Mouse (Mus musculus) liver, embryonic 15.5 days (tissue): ENCODE measurements around the gene Gm28035. TPM values are rescaled to one million over a fixed set of nuclear protein-coding genes. Genes with fewer than 3 reads are reported as not detected.

Experiments
- ATAC-seq: fragments of 200-750 bp; cut with Nextera tagmentation; 2 replicates; pipeline ENCODE4 v1.8.0; 2017; ENCODE audit warnings: moderate number of reproducible peaks, mild to moderate bottlenecking, moderate library complexity; ENCODE audit not compliant: insufficient read depth
- H3K27ac ChIP-seq: fragments of 300-500 bp; sonication (generic); replicated peaks from 2 replicates; pipeline ENCODE4 v1.5.1; 2015; ENCODE audit warnings: mild to moderate bottlenecking, inconsistent platforms
- H3K27me3 ChIP-seq: fragments of 300-500 bp; sonication (generic); 2 replicates; pipeline ENCODE4 v1.6.1; 2015; ENCODE audit warnings: mild to moderate bottlenecking, inconsistent platforms
- H3K36me3 ChIP-seq: fragments of 300-500 bp; sonication (generic); replicated peaks from 2 replicates; pipeline ENCODE4 v1.6.1; 2015; ENCODE audit warnings: moderate library complexity, mild to moderate bottlenecking, inconsistent platforms
- H3K4me1 ChIP-seq: fragments of 300-500 bp; sonication (generic); replicated peaks from 2 replicates; pipeline ENCODE4 v1.6.1; 2015; ENCODE audit warnings: inconsistent platforms
- H3K4me2 ChIP-seq: fragments of 300-500 bp; sonication (generic); 2 replicates; pipeline ENCODE4 v1.6.1; 2015; ENCODE audit warnings: moderate library complexity, mild to moderate bottlenecking, inconsistent platforms
- H3K4me3 ChIP-seq: fragments of 300-500 bp; sonication (generic); replicated peaks from 2 replicates; pipeline ENCODE4 v1.5.1; 2015; ENCODE audit warnings: mild to moderate bottlenecking, inconsistent platforms
- H3K9ac ChIP-seq: fragments of 300-500 bp; sonication (generic); 2 replicates; pipeline ENCODE4 v1.6.1; 2015; ENCODE audit warnings: moderate library complexity, mild to moderate bottlenecking, inconsistent platforms
- H3K9me3 ChIP-seq: fragments of 300-500 bp; sonication (generic); replicated peaks from 2 replicates; pipeline ENCODE4 v1.6.1; 2016; ENCODE audit warnings: inconsistent platforms
- WGBS: fragments of 180-500 bp; shearing (Covaris S2); methylation state at CpG from one replicate; pipeline ENCODE4 v1.1.7; 2015; ENCODE audit warnings: mixed read lengths; ENCODE audit not compliant: insufficient replicate concordance; 5-methylcytosine and 5-hydroxymethylcytosine counted together
- polyA plus RNA-seq: library from polyadenylated mRNA; unstranded; fragments of >200 nt; fragmentation: Nextera tagmentation; extraction: Ambion mirVana; gene quantifications from 2 replicates; pipeline ENCODE4 v1.2.1, GENCODE M21; 2015

Gm28035 gene
- polyA plus RNA-seq, 1 experiment from 2014 or later: 0.10 TPM

- no peak overlapping the region for H3K4me3 ChIP-seq
- no peak overlapping the region for H3K27ac ChIP-seq
- no peak for ATAC-seq
- H3K27me3 ChIP-seq: no peaks in the 10 kb centered on the region
- H3K4me2 ChIP-seq: no peak overlapping the region
- no peak overlapping the region for H3K9ac ChIP-seq
- H3K4me1 ChIP-seq: peaks cover 32% of the 10 kb centered on the region
- 0 out of 2 replicates have a peak, but pooled peaks cover 11% of the 10 kb centered on the region for H3K36me3 ChIP-seq
- WGBS: 84% methylated on average over 2 of the region's 2 CpGs
- no peaks in the 10 kb centered on the region for H3K9me3 ChIP-seq
These were observed 42.8 kb downstream of the Gm28035 start for GRCm38 (mm10) chr2:30283193-30283592.

DNA sequence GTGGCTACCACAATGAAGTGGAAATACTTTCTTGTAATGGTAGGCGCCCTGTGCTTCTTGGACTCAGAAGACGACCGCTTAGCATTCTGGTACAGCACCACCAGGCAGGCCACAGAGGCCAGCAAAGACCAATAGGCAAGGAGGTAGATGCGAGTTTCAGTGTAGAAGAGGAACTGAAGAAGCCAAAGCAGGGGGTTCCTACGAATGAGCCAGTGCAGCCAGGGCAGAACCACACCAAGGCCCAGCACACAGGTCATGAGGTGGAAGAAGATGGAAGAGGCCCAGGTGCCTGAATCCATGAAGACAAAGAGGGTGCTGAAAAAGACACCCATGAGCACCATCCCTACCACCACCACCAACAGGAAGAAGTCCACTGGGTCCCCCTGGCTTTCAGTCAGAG is 44.6 kb downstream of the Gm28035 start:
- Histone ChIP-seq H3K4me3 (peak overlapping the region; percentile 88), H3K27ac (peak overlapping the region; percentile 62; the same call in 1 of the 2 replicates), H3K9ac (peak overlapping the region; percentile 82; the same call in 1 of the 2 replicates), H3K27me3 (no peaks in the 10 kb centered on the region), H3K36me3 (peaks cover 19% of the 10 kb centered on the region; the same call in 1 of the 2 replicates), H3K4me1 (peaks cover 37% of the 10 kb centered on the region), H3K9me3 (no peaks in the 10 kb centered on the region), H3K4me2 (peak overlapping the region; percentile 97)
- ATAC-seq: no peak
- 71% methylated on average over 5 of the region's 5 CpGs for WGBS

DNA sequence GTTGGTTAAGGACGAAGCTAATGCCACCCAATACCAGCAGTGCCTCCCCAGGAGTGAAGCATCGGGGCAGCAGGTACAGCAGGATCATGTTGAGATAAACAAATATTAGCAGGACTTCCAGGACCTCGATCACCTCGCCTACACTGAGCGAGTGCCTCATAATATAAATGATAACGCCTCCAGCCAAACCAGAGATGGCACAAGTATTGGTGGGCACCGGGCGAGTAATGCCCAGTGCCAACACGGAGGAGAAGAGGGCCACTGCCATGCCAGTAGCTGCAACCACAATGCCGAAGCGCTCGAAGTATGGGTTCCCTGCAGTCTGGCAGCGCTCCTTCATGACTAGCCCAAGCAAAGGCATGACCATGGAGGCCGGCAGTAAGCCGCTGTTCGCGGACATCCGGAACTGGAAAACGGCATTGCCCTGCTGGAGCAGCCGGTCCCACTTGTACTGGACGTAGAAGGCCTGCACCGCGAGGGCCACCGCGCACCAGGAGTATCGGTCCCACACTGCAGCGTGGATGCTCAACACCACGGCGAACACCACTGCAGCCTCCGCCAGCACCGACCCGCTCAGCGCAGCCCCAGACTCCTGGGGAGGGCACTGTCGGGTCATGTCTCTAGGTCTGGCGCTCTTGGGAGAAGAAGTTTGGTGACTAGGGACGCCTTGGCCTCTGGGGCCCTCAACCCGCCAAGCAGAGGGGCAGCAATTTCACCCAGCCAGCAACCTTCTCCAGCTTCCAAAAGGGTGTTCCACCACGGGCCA is 45.2 kb downstream of the Gm28035 start:
- WGBS: 7% methylated on average over 38 of the region's 38 CpGs
- peak overlapping the region; percentile 62 for H3K27ac ChIP-seq
- H3K36me3 ChIP-seq: peaks cover 19% of the 10 kb centered on the region; the same call in 1 of the 2 replicates
- H3K9ac ChIP-seq: peak overlapping the region; percentile 82
- peaks cover 41% of the 10 kb centered on the region for H3K4me1 ChIP-seq
- H3K27me3 ChIP-seq: no peaks in the 10 kb centered on the region
- ATAC-seq: peak; percentile 59
- H3K9me3 ChIP-seq: no peaks in the 10 kb centered on the region
- H3K4me3 ChIP-seq: peak overlapping the region; percentile 88
- peak overlapping the region; percentile 97 for H3K4me2 ChIP-seq

DNA sequence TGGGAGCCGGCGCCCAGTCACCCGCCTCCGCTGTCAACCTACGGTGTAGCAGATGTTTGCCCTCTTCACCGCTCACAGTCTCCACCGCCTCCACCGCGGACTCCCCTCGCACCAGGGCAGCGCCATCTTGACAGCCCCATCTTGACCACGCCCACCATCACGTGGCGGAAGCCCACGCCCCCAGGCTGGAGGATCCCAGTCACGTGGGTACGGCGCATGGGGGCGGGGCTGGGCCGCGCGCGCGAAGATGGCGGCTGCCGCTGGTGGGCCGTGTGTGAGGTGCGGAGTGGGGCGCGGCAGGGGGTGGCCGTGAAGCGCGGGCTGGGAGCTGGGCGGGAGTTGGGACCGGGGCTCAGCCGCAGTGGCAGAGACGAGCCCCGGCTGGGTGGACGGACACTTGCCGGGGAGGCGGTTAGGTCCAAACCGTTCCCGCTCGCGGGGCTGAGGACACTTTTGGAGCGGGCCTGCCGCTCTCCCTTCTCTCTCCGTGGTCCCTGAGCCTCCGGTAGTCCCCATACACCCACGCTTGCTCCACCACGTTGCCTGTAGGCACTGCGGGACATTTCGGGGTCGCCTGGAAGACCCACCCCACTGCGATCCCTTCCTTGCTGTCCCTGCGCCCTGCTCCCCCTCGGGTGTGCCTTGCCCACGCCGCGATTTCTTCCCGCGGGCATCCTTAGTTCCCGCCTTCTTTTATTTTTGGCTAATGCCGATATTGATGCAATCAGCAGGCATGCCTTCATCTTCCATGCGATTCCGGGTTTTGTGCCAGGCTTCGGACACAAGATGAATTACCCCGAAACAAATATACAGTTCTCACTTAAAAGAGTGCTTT is 46.0 kb downstream of the Gm28035 start, which contains the start of the genes Dolk and Nup188:
Dolk (minus strand) TSS at position 143 of the 835 bp plus-strand sequence.
Nup188 (plus strand) TSS at position 206 of the 835 bp plus-strand sequence.
- Histone ChIP-seq H3K4me2 (peak within 1 kb of the TSS; percentile 97), H3K27me3 (no peaks in the 10 kb centered on the region), H3K27ac (peak within 1 kb of the TSS; percentile 71), H3K9ac (peak within 1 kb of the TSS; percentile 82), H3K9me3 (no peaks in the 10 kb centered on the region), H3K4me1 (peaks cover 41% of the 10 kb centered on the region), H3K4me3 (peak within 1 kb of the TSS; percentile 88), H3K36me3 (peaks cover 19% of the 10 kb centered on the region)
- WGBS: under 1% methylated on average over 58 of the region's 68 CpGs
- peak; percentile 87 for ATAC-seq

GRCm38 (mm10) chr2:30287027-30287373 is 46.6 kb downstream of the Gm28035 start:
- H3K36me3 ChIP-seq: peaks cover 23% of the 10 kb centered on the region
- peaks cover 41% of the 10 kb centered on the region for H3K4me1 ChIP-seq
- H3K9me3 ChIP-seq: no peaks in the 10 kb centered on the region
- ATAC-seq: no peak
- peak overlapping the region; percentile 97 for H3K4me2 ChIP-seq
- no peaks in the 10 kb centered on the region for H3K27me3 ChIP-seq
- H3K27ac ChIP-seq: peak overlapping the region; percentile 71
- WGBS: 0% methylated on average over 10 of the region's 10 CpGs
- H3K9ac ChIP-seq: peak overlapping the region; percentile 82
- H3K4me3 ChIP-seq: peak overlapping the region; percentile 88

- Histone ChIP-seq H3K4me2 (no peak overlapping the region), H3K9ac (no peak overlapping the region), H3K27me3 (no peaks in the 10 kb centered on the region), H3K27ac (no peak overlapping the region), H3K4me1 (no peaks in the 10 kb centered on the region), H3K9me3 (no peaks in the 10 kb centered on the region), H3K36me3 (peaks cover 81% of the 10 kb centered on the region), H3K4me3 (no peak overlapping the region)
- no peak for ATAC-seq
- WGBS: 63% methylated on average over 3 of the region's 3 CpGs
These were observed 59.2 kb downstream of the Gm28035 start for GRCm38 (mm10) chr2:30299525-30299924.

DNA sequence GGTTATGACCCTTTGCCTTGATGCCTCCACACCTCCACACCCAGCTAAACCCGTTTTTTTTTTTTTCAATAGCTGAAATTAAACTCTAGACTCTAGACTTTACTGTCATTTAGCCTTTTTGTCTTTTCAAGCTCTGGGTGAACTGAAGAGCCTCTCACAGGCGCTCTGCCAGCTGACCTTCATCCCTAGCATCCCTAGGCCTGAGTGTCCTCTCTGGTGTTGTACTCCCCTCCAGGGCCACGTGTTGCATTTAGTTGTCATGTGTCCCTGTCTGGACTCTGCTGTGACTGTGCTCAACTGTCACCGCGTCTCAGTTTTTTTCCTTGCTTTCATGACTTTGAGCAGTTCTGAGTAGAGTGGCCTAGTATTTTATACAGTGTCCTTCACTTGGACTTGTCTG is 59.6 kb downstream of the Gm28035 start:
- no peak for ATAC-seq
- no peak overlapping the region for H3K4me2 ChIP-seq
- H3K9ac ChIP-seq: no peak overlapping the region
- H3K4me1 ChIP-seq: no peaks in the 10 kb centered on the region
- no peaks in the 10 kb centered on the region for H3K27me3 ChIP-seq
- 76% methylated on average over 5 of the region's 5 CpGs for WGBS
- peaks cover 82% of the 10 kb centered on the region for H3K36me3 ChIP-seq
- H3K9me3 ChIP-seq: no peaks in the 10 kb centered on the region
- H3K4me3 ChIP-seq: no peak overlapping the region
- H3K27ac ChIP-seq: no peak overlapping the region

DNA sequence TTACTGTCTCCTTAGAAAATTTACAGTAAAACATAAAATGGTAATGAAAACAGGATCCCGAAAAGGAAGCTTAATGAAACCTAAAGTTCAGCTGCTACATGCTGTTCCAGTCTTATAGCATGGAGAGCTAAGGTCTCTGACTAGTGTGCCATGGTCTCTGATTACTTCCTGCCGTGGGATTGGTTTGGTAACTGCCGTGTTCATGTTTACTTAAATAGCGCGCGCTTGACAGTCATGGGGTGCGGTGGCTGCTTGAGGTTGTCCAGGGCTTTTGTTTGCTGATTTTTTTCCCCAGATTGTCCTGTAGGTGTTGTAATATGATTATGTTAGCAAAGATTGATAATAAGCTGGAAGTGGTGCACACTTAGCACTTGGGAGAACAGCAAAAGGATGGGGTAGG is 65.7 kb downstream of the Gm28035 start:
- H3K9me3 ChIP-seq: no peaks in the 10 kb centered on the region
- H3K4me1 ChIP-seq: 0 out of 2 replicates have a peak, but pooled peaks cover 3% of the 10 kb centered on the region
- no peaks in the 10 kb centered on the region for H3K27me3 ChIP-seq
- no peak overlapping the region for H3K4me2 ChIP-seq
- WGBS: 78% methylated on average over 7 of the region's 7 CpGs
- H3K4me3 ChIP-seq: no peak overlapping the region
- H3K9ac ChIP-seq: no peak overlapping the region
- no peak overlapping the region for H3K27ac ChIP-seq
- peaks cover 98% of the 10 kb centered on the region for H3K36me3 ChIP-seq
- ATAC-seq: no peak

DNA sequence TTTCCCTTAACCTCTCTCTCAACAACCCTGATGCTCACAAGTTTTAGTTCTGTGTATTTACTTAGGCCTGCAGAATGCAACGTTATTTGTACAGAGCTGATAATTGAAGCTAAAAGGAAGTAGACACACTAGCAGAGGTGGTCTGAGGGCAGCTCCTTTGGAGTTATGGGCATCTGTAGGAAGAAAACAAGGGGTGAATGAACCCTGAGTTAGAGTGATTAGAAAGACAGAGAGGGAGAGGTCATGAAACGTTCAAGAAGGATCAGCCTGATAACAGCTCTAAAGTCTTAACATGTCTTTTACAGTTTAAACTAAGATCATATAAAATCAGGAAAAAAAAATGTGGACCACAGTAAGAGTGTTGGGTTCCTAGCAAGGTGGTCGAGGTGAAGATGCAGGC is 69.0 kb downstream of the Gm28035 start:
- no peaks in the 10 kb centered on the region for H3K9me3 ChIP-seq
- H3K27ac ChIP-seq: no peak overlapping the region
- no peak overlapping the region for H3K4me2 ChIP-seq
- WGBS: 31% methylated on average over 3 of the region's 3 CpGs
- H3K27me3 ChIP-seq: no peaks in the 10 kb centered on the region
- H3K36me3 ChIP-seq: peaks cover 97% of the 10 kb centered on the region
- no peak overlapping the region for H3K9ac ChIP-seq
- no peak overlapping the region for H3K4me3 ChIP-seq
- ATAC-seq: 0 out of 2 replicates have a peak, but pooled peaks have one; percentile 25
- 0 out of 2 replicates have a peak, but pooled peaks cover 3% of the 10 kb centered on the region for H3K4me1 ChIP-seq

DNA sequence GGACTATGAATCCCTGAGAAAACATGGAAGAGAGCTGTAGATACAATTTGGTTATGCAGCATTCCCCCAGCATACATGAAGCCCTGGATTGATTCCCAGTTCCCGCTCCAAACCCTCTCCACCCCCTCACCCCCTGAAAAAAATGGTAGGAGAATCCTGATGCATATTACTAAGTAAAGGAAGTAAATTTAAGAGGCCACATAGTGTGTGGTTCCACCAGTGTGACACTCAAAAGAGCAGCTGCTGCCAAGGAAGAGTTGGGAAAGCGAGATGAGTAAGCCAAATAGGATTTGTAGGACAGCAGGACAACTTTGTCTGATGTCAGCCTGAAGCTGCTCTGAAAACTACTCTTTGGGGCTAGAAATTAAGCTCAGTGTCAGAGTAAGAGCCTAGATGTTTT is 71.1 kb downstream of the Gm28035 start:
- no peaks in the 10 kb centered on the region for H3K27me3 ChIP-seq
- no peak overlapping the region for H3K4me2 ChIP-seq
- no peaks in the 10 kb centered on the region for H3K9me3 ChIP-seq
- ATAC-seq: no peak
- H3K27ac ChIP-seq: no peak overlapping the region
- WGBS: 83% methylated on average over 2 of the region's 2 CpGs
- no peak overlapping the region for H3K9ac ChIP-seq
- 0 out of 2 replicates have a peak, but pooled peaks cover 3% of the 10 kb centered on the region for H3K4me1 ChIP-seq
- H3K36me3 ChIP-seq: peaks cover 96% of the 10 kb centered on the region
- no peak overlapping the region for H3K4me3 ChIP-seq

DNA sequence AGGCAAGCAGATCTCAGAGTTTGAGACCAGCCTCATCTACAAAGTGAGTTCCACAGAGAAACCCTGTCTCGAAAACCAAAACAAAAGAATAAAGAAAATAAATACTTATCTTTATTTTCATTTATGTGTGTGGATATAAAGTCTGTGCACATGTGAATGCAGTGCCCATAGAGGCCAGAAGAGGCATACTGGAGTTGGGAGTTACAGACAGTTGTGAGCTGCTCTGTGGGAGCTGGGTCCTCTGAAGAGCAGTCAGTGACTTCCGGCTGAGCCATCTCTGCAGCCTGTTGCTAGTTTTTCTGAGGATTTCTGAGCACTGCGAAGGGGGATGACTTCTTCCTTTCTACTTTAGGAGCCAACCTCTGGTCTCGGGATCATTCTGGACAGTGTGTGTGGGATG is 75.8 kb downstream of the Gm28035 start:
- Histone ChIP-seq H3K9me3 (no peaks in the 10 kb centered on the region), H3K9ac (no peak overlapping the region), H3K27ac (no peak overlapping the region), H3K4me2 (no peak overlapping the region), H3K36me3 (peaks cover 93% of the 10 kb centered on the region), H3K4me1 (no peaks in the 10 kb centered on the region), H3K4me3 (no peak overlapping the region), H3K27me3 (no peaks in the 10 kb centered on the region)
- no peak for ATAC-seq
- 76% methylated on average over 4 of the region's 4 CpGs for WGBS
